Mouse (Mus musculus) hindbrain, embryonic 10.5 days (tissue): ENCODE measurements at regions not wholly inside any gene's neighbourhood (a gene's known extent, or its start where the extent isn't known, plus 50 kb on each side); places are given as distances from the start of the nearest gene placed in this dataset.

ENCODE experiments used
- DNase-seq: peaks from one replicate; pipeline ENCODE4 v3.0.0-alpha.2; 2017; ENCODE audit warnings: low spot score
- H3K27ac ChIP-seq: fragments of 300-500 bp; sonication (generic); 2 replicates; pipeline ENCODE4 v1.5.1; 2016; ENCODE audit warnings: mild to moderate bottlenecking, moderate library complexity
- H3K27me3 ChIP-seq: fragments of 300-500 bp; sonication (generic); 2 replicates; pipeline ENCODE4 v1.6.1; 2016; ENCODE audit warnings: mild to moderate bottlenecking; ENCODE audit not compliant: poor library complexity, insufficient read depth, severe bottlenecking
- H3K36me3 ChIP-seq: fragments of 300-500 bp; sonication (generic); 2 replicates; pipeline ENCODE4 v1.6.1; 2016; ENCODE audit warnings: mild to moderate bottlenecking, moderate library complexity
- H3K4me1 ChIP-seq: fragments of 300-500 bp; sonication (generic); replicated peaks from 2 replicates; pipeline ENCODE4 v1.6.1; 2016; ENCODE audit warnings: mild to moderate bottlenecking
- H3K4me3 ChIP-seq: fragments of 300-500 bp; sonication (generic); 2 replicates; pipeline ENCODE4 v1.5.1; 2016; ENCODE audit warnings: mild to moderate bottlenecking, moderate library complexity
- H3K9me3 ChIP-seq: fragments of 300-500 bp; sonication (generic); 2 replicates; pipeline ENCODE4 v1.6.1; 2016; ENCODE audit warnings: mild to moderate bottlenecking, moderate library complexity
- WGBS: fragments of 180-500 bp; shearing (Covaris S2); methylation state at CpG from one replicate; pipeline ENCODE4 v1.1.7; 2016; 5-methylcytosine and 5-hydroxymethylcytosine counted together

- DNase-seq, result no peak
- Histone ChIP-seq H3K9me3 (no peaks in the 10 kb centered on the region), H3K27me3 (no peaks in the 10 kb centered on the region), H3K36me3 (no peaks in the 10 kb centered on the region), H3K4me1 (no peaks in the 10 kb centered on the region), H3K27ac (no peak overlapping the region), H3K4me3 (no peak overlapping the region)
- 72% methylated on average over 4 of the region's 4 CpGs for WGBS
Measured at GRCm38 (mm10) chr3:21325329-21325896, 751.0 kb upstream of the Tbl1xr1 start.

GRCm38 (mm10) chr3:21341916-21342315 is 734.5 kb upstream of the Tbl1xr1 start:
- no peaks in the 10 kb centered on the region for H3K36me3 ChIP-seq
- no peak overlapping the region for H3K4me3 ChIP-seq
- no peaks in the 10 kb centered on the region for H3K27me3 ChIP-seq
- no peak overlapping the region for H3K27ac ChIP-seq
- H3K4me1 ChIP-seq, result no peaks in the 10 kb centered on the region
- no peaks in the 10 kb centered on the region for H3K9me3 ChIP-seq
- no peak for DNase-seq

- WGBS, result 93% methylated on average over 1 of the region's 1 CpGs
- Histone ChIP-seq H3K27ac (no peak overlapping the region), H3K9me3 (no peaks in the 10 kb centered on the region), H3K4me1 (no peaks in the 10 kb centered on the region), H3K4me3 (no peak overlapping the region), H3K36me3 (no peaks in the 10 kb centered on the region), H3K27me3 (no peaks in the 10 kb centered on the region)
- DNase-seq, result no peak
Measured at GRCm38 (mm10) chr3:21343095-21343494, 733.4 kb upstream of the Tbl1xr1 start.

GRCm38 (mm10) chr3:21349421-21349820 is 727.0 kb upstream of the Tbl1xr1 start:
- no peak overlapping the region for H3K27ac ChIP-seq
- DNase-seq, result no peak
- no peaks in the 10 kb centered on the region for H3K4me1 ChIP-seq
- H3K36me3 ChIP-seq, result no peaks in the 10 kb centered on the region
- H3K9me3 ChIP-seq, result no peaks in the 10 kb centered on the region
- H3K4me3 ChIP-seq, result no peak overlapping the region
- H3K27me3 ChIP-seq, result no peaks in the 10 kb centered on the region
- WGBS, result 81% methylated on average over 3 of the region's 3 CpGs

GRCm38 (mm10) chr3:21356150-21356549 is 720.3 kb upstream of the Tbl1xr1 start:
- Histone ChIP-seq H3K36me3 (no peaks in the 10 kb centered on the region), H3K4me1 (no peaks in the 10 kb centered on the region), H3K27me3 (no peaks in the 10 kb centered on the region), H3K27ac (no peak overlapping the region), H3K9me3 (no peaks in the 10 kb centered on the region), H3K4me3 (no peak overlapping the region)
- DNase-seq, result no peak
- 84% methylated on average over 3 of the region's 3 CpGs for WGBS

- no peak overlapping the region for H3K4me3 ChIP-seq
- no peaks in the 10 kb centered on the region for H3K9me3 ChIP-seq
- WGBS, result 77% methylated on average over 6 of the region's 6 CpGs
- no peak for DNase-seq
- H3K27ac ChIP-seq, result no peak overlapping the region
- H3K4me1 ChIP-seq, result no peaks in the 10 kb centered on the region
- no peaks in the 10 kb centered on the region for H3K27me3 ChIP-seq
- H3K36me3 ChIP-seq, result no peaks in the 10 kb centered on the region
Measured at GRCm38 (mm10) chr3:21356831-21357712, 719.4 kb upstream of the Tbl1xr1 start.

- 84% methylated on average over 6 of the region's 6 CpGs for WGBS
- H3K9me3 ChIP-seq, result no peaks in the 10 kb centered on the region
- DNase-seq, result no peak
- H3K27ac ChIP-seq, result no peak overlapping the region
- H3K27me3 ChIP-seq, result no peaks in the 10 kb centered on the region
- H3K4me1 ChIP-seq, result no peaks in the 10 kb centered on the region
- H3K4me3 ChIP-seq, result no peak overlapping the region
- H3K36me3 ChIP-seq, result no peaks in the 10 kb centered on the region
Measured at GRCm38 (mm10) chr3:21358068-21358467, 718.4 kb upstream of the Tbl1xr1 start.

- H3K4me3 ChIP-seq, result no peak overlapping the region
- 91% methylated on average over 3 of the region's 3 CpGs for WGBS
- no peaks in the 10 kb centered on the region for H3K36me3 ChIP-seq
- no peak overlapping the region for H3K27ac ChIP-seq
- DNase-seq, result no peak
- H3K27me3 ChIP-seq, result no peaks in the 10 kb centered on the region
- H3K4me1 ChIP-seq, result no peaks in the 10 kb centered on the region
- H3K9me3 ChIP-seq, result no peaks in the 10 kb centered on the region
Measured at GRCm38 (mm10) chr3:21361069-21361468, 715.4 kb upstream of the Tbl1xr1 start.

GRCm38 (mm10) chr3:21379816-21380215 is 696.6 kb upstream of the Tbl1xr1 start:
- no peak for DNase-seq
- 93% methylated on average over 2 of the region's 2 CpGs for WGBS
- no peaks in the 10 kb centered on the region for H3K27me3 ChIP-seq
- no peaks in the 10 kb centered on the region for H3K36me3 ChIP-seq
- 0 out of 2 replicates have a peak, but pooled peaks cover 2% of the 10 kb centered on the region for H3K4me1 ChIP-seq
- no peak overlapping the region for H3K4me3 ChIP-seq
- H3K27ac ChIP-seq, result no peak overlapping the region
- H3K9me3 ChIP-seq, result no peaks in the 10 kb centered on the region

- H3K4me1 ChIP-seq, result 0 out of 2 replicates have a peak, but pooled peaks cover 2% of the 10 kb centered on the region
- no peaks in the 10 kb centered on the region for H3K27me3 ChIP-seq
- no peak for DNase-seq
- WGBS, result 59% methylated on average over 3 of the region's 3 CpGs
- H3K27ac ChIP-seq, result no peak overlapping the region
- no peaks in the 10 kb centered on the region for H3K36me3 ChIP-seq
- H3K4me3 ChIP-seq, result no peak overlapping the region
- no peaks in the 10 kb centered on the region for H3K9me3 ChIP-seq
Measured at GRCm38 (mm10) chr3:21381072-21381471, 695.4 kb upstream of the Tbl1xr1 start.

- DNase-seq, result no peak
- Histone ChIP-seq H3K27me3 (no peaks in the 10 kb centered on the region), H3K4me3 (no peak overlapping the region), H3K36me3 (no peaks in the 10 kb centered on the region), H3K9me3 (no peaks in the 10 kb centered on the region), H3K4me1 (no peaks in the 10 kb centered on the region), H3K27ac (no peak overlapping the region)
- WGBS, result 92% methylated on average over 2 of the region's 2 CpGs
Measured at GRCm38 (mm10) chr3:21403551-21403950, 672.9 kb upstream of the Tbl1xr1 start.

GRCm38 (mm10) chr3:21404058-21404457 is 672.4 kb upstream of the Tbl1xr1 start:
- DNase-seq, result no peak
- 70% methylated on average over 3 of the region's 3 CpGs for WGBS
- no peaks in the 10 kb centered on the region for H3K9me3 ChIP-seq
- no peaks in the 10 kb centered on the region for H3K27me3 ChIP-seq
- no peaks in the 10 kb centered on the region for H3K4me1 ChIP-seq
- no peak overlapping the region for H3K27ac ChIP-seq
- H3K36me3 ChIP-seq, result no peaks in the 10 kb centered on the region
- no peak overlapping the region for H3K4me3 ChIP-seq

- Histone ChIP-seq H3K9me3 (no peaks in the 10 kb centered on the region), H3K4me3 (no peak overlapping the region), H3K4me1 (no peaks in the 10 kb centered on the region), H3K36me3 (no peaks in the 10 kb centered on the region), H3K27me3 (no peaks in the 10 kb centered on the region), H3K27ac (no peak overlapping the region)
- WGBS, result 91% methylated on average over 5 of the region's 5 CpGs
- no peak for DNase-seq
Measured at GRCm38 (mm10) chr3:21407077-21407476, 669.4 kb upstream of the Tbl1xr1 start.
